Mouse (Mus musculus) thymus, postnatal 10 days (tissue): ENCODE results near the gene Cep44.

Experiments
- DNase-seq, 2 experiments: peaks; one replicate each; pipeline ENCODE4 v3.0.0; 2021; ENCODE audit warnings: low spot score in 2 of 2

Gene Cep44

DNA sequence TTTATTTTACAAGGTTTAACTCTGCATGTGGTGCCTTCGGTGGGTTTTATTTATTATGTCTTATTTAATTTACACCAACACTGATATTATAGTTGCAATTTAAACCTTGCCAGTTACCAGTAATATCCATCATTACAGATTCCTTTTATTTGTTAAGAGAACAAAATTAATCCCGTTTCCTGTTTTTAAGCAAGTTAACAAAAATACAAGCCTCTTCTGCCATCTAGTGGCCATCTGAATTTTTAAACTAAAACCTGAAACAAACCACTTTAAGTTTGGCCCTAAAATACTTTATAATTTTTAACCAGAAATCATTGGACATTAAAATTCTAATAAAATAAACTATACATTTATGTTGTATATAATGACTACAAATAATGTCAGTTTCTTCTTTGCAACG lies 64.8 kb downstream of the Cep44 start:
- DNase-seq, result no peak
